Mouse (Mus musculus): ENCODE measurements around the gene Sdccag8. TPM values are rescaled to one million over a fixed set of nuclear protein-coding genes. Genes with fewer than 3 reads are reported as not detected.
A peak's percentile ranks its signal among the peaks of the same experiment; 100 is the strongest.

Gene Sdccag8
- polyA plus RNA-seq, 1 experiment from 2014 or later = 14.6 TPM

- no peak for ATAC-seq (ENCODE audit: insufficient number of reproducible peaks, low FRiP score, low TSS enrichment, low read depth)
- H3K9ac ChIP-seq (ENCODE audit: low read length) = no peak overlapping the region
- 67% methylated on average over 6 of the region's 6 CpGs for WGBS
- H3K4me2 ChIP-seq (ENCODE audit: low read depth, severe bottlenecking) = no peak overlapping the region
- no peaks in the 10 kb centered on the region for H3K36me3 ChIP-seq (ENCODE audit: control insufficient read depth, insufficient read depth, low read length)
- no peaks in the 10 kb centered on the region for H3K9me3 ChIP-seq (ENCODE audit: control insufficient read depth, low read length)
- H3K27me3 ChIP-seq (ENCODE audit: control insufficient read depth, insufficient read depth, low read length) = no peaks in the 10 kb centered on the region
- peaks cover 5% of the 10 kb centered on the region; the same call in 1 of the 2 replicates for H3K4me1 ChIP-seq (ENCODE audit: control insufficient read depth, insufficient read depth, low read length)
- no peak overlapping the region for H3K4me3 ChIP-seq (ENCODE audit: low read depth, low read length)
- no peak for DNase-seq (ENCODE audit: low spot score)
- no peak overlapping the region for H3K27ac ChIP-seq (replicated peaks; ENCODE audit: low read depth, low read length)
Observed at GRCm38 (mm10) chr1:177002951-177003350, 188.5 kb downstream of the Sdccag8 start.

GRCm38 (mm10) chr1:177004041-177004741, 189.7 kb downstream of the Sdccag8 start:
- 0 out of 2 replicates have a peak, but pooled peaks cover 4% of the 10 kb centered on the region for H3K4me1 ChIP-seq (ENCODE audit: control insufficient read depth, insufficient read depth, low read length)
- H3K9ac ChIP-seq (ENCODE audit: low read length) = no peak overlapping the region
- WGBS = 66% methylated on average over 4 of the region's 4 CpGs
- H3K27me3 ChIP-seq (ENCODE audit: control insufficient read depth, insufficient read depth, low read length) = no peaks in the 10 kb centered on the region
- no peak overlapping the region for H3K4me2 ChIP-seq (ENCODE audit: low read depth, severe bottlenecking)
- no peaks in the 10 kb centered on the region for H3K9me3 ChIP-seq (ENCODE audit: control insufficient read depth, low read length)
- H3K36me3 ChIP-seq (ENCODE audit: control insufficient read depth, insufficient read depth, low read length) = no peaks in the 10 kb centered on the region
- DNase-seq (ENCODE audit: low spot score) (no peak), ATAC-seq (ENCODE audit: insufficient number of reproducible peaks, low FRiP score, low TSS enrichment, low read depth) (no peak)
- H3K4me3 ChIP-seq (ENCODE audit: low read depth, low read length) = no peak overlapping the region
- H3K27ac ChIP-seq (replicated peaks; ENCODE audit: low read depth, low read length) = no peak overlapping the region

GRCm38 (mm10) chr1:177007405-177007804, 192.9 kb downstream of the Sdccag8 start:
- DNase-seq (ENCODE audit: low spot score) (no peak), ATAC-seq (ENCODE audit: insufficient number of reproducible peaks, low FRiP score, low TSS enrichment, low read depth) (no peak)
- Histone ChIP-seq H3K4me1 (ENCODE audit: control insufficient read depth, insufficient read depth, low read length) (peaks cover 6% of the 10 kb centered on the region; the same call in 1 of the 2 replicates), H3K4me2 (ENCODE audit: low read depth, severe bottlenecking) (no peak overlapping the region), H3K4me3 (ENCODE audit: low read depth, low read length) (no peak overlapping the region), H3K27me3 (ENCODE audit: control insufficient read depth, insufficient read depth, low read length) (no peaks in the 10 kb centered on the region), H3K9me3 (ENCODE audit: control insufficient read depth, low read length) (no peaks in the 10 kb centered on the region), H3K27ac (replicated peaks; ENCODE audit: low read depth, low read length) (no peak overlapping the region), H3K36me3 (ENCODE audit: control insufficient read depth, insufficient read depth, low read length) (no peaks in the 10 kb centered on the region), H3K9ac (ENCODE audit: low read length) (no peak overlapping the region)
- 91% methylated on average over 3 of the region's 3 CpGs for WGBS

GRCm38 (mm10) chr1:177008777-177009176, 194.3 kb downstream of the Sdccag8 start:
- 24% methylated on average over 1 of the region's 1 CpGs for WGBS
- no peak for ATAC-seq (ENCODE audit: insufficient number of reproducible peaks, low FRiP score, low TSS enrichment, low read depth)
- no peak for DNase-seq (ENCODE audit: low spot score)

GRCm38 (mm10) chr1:177010041-177010440, 195.6 kb downstream of the Sdccag8 start:
- H3K4me2 ChIP-seq (ENCODE audit: low read depth, severe bottlenecking) = no peak overlapping the region
- no peak overlapping the region for H3K4me3 ChIP-seq (ENCODE audit: low read depth, low read length)
- no peak for DNase-seq (ENCODE audit: low spot score)
- H3K9ac ChIP-seq (ENCODE audit: low read length) = no peak overlapping the region
- WGBS = 72% methylated on average over 3 of the region's 3 CpGs
- H3K4me1 ChIP-seq (ENCODE audit: control insufficient read depth, insufficient read depth, low read length) = peaks cover 6% of the 10 kb centered on the region; the same call in 1 of the 2 replicates
- no peaks in the 10 kb centered on the region for H3K9me3 ChIP-seq (ENCODE audit: control insufficient read depth, low read length)
- H3K27me3 ChIP-seq (ENCODE audit: control insufficient read depth, insufficient read depth, low read length) = no peaks in the 10 kb centered on the region
- H3K36me3 ChIP-seq (ENCODE audit: control insufficient read depth, insufficient read depth, low read length) = no peaks in the 10 kb centered on the region
- ATAC-seq (ENCODE audit: insufficient number of reproducible peaks, low FRiP score, low TSS enrichment, low read depth) = 0 out of 2 replicates have a peak, but pooled peaks have one; percentile 45
- H3K27ac ChIP-seq (replicated peaks; ENCODE audit: low read depth, low read length) = no peak overlapping the region

More at GRCm38 (mm10) chr1:177008777-177009176, 194.3 kb downstream of the Sdccag8 start:
- Histone ChIP-seq H3K4me3 (ENCODE audit: low read depth, low read length) (no peak overlapping the region), H3K4me2 (ENCODE audit: low read depth, severe bottlenecking) (no peak overlapping the region), H3K9ac (ENCODE audit: low read length) (no peak overlapping the region), H3K36me3 (ENCODE audit: control insufficient read depth, insufficient read depth, low read length) (no peaks in the 10 kb centered on the region), H3K27ac (replicated peaks; ENCODE audit: low read depth, low read length) (no peak overlapping the region), H3K4me1 (ENCODE audit: control insufficient read depth, insufficient read depth, low read length) (peaks cover 6% of the 10 kb centered on the region; the same call in 1 of the 2 replicates), H3K9me3 (ENCODE audit: control insufficient read depth, low read length) (no peaks in the 10 kb centered on the region), H3K27me3 (ENCODE audit: control insufficient read depth, insufficient read depth, low read length) (no peaks in the 10 kb centered on the region)

GRCm38 (mm10) chr1:177010607-177011302, 196.3 kb downstream of the Sdccag8 start:
- 47% methylated on average over 6 of the region's 6 CpGs for WGBS
- no peaks in the 10 kb centered on the region for H3K27me3 ChIP-seq (ENCODE audit: control insufficient read depth, insufficient read depth, low read length)
- no peaks in the 10 kb centered on the region for H3K36me3 ChIP-seq (ENCODE audit: control insufficient read depth, insufficient read depth, low read length)
- H3K4me3 ChIP-seq (ENCODE audit: low read depth, low read length) = no peak overlapping the region
- DNase-seq (ENCODE audit: low spot score) (no peak), ATAC-seq (ENCODE audit: insufficient number of reproducible peaks, low FRiP score, low TSS enrichment, low read depth) (no peak)
- H3K27ac ChIP-seq (replicated peaks; ENCODE audit: low read depth, low read length) = 0 out of 2 replicates have a peak overlapping the region, but pooled peaks have one; percentile 8
- H3K9ac ChIP-seq (ENCODE audit: low read length) = no peak overlapping the region
- no peak overlapping the region for H3K4me2 ChIP-seq (ENCODE audit: low read depth, severe bottlenecking)
- H3K4me1 ChIP-seq (ENCODE audit: control insufficient read depth, insufficient read depth, low read length) = peaks cover 6% of the 10 kb centered on the region; the same call in 1 of the 2 replicates
- no peaks in the 10 kb centered on the region for H3K9me3 ChIP-seq (ENCODE audit: control insufficient read depth, low read length)

- Histone ChIP-seq H3K36me3 (ENCODE audit: control insufficient read depth, insufficient read depth, low read length) (no peaks in the 10 kb centered on the region), H3K4me2 (ENCODE audit: low read depth, severe bottlenecking) (no peak overlapping the region), H3K4me1 (ENCODE audit: control insufficient read depth, insufficient read depth, low read length) (peaks cover 6% of the 10 kb centered on the region; the same call in 1 of the 2 replicates), H3K9me3 (ENCODE audit: control insufficient read depth, low read length) (no peaks in the 10 kb centered on the region), H3K4me3 (ENCODE audit: low read depth, low read length) (no peak overlapping the region), H3K27me3 (ENCODE audit: control insufficient read depth, insufficient read depth, low read length) (no peaks in the 10 kb centered on the region), H3K9ac (ENCODE audit: low read length) (no peak overlapping the region), H3K27ac (replicated peaks; ENCODE audit: low read depth, low read length) (no peak overlapping the region)
- ATAC-seq (ENCODE audit: insufficient number of reproducible peaks, low FRiP score, low TSS enrichment, low read depth) = no peak
- WGBS = 87% methylated on average over 13 of the region's 13 CpGs
- no peak for DNase-seq (ENCODE audit: low spot score)
Observed at GRCm38 (mm10) chr1:177011688-177012087, 197.2 kb downstream of the Sdccag8 start.

GRCm38 (mm10) chr1:177012774-177013173, 198.3 kb downstream of the Sdccag8 start:
- ATAC-seq (ENCODE audit: insufficient number of reproducible peaks, low FRiP score, low TSS enrichment, low read depth) = no peak
- Histone ChIP-seq H3K4me3 (ENCODE audit: low read depth, low read length) (no peak overlapping the region), H3K4me2 (ENCODE audit: low read depth, severe bottlenecking) (no peak overlapping the region), H3K9ac (ENCODE audit: low read length) (no peak overlapping the region), H3K4me1 (ENCODE audit: control insufficient read depth, insufficient read depth, low read length) (peaks cover 6% of the 10 kb centered on the region; the same call in 1 of the 2 replicates), H3K9me3 (ENCODE audit: control insufficient read depth, low read length) (no peaks in the 10 kb centered on the region), H3K27me3 (ENCODE audit: control insufficient read depth, insufficient read depth, low read length) (no peaks in the 10 kb centered on the region), H3K36me3 (ENCODE audit: control insufficient read depth, insufficient read depth, low read length) (no peaks in the 10 kb centered on the region), H3K27ac (replicated peaks; ENCODE audit: low read depth, low read length) (no peak overlapping the region)
- no peak for DNase-seq (ENCODE audit: low spot score)
- WGBS = 84% methylated on average over 3 of the region's 3 CpGs

Data from limb, embryonic 11.5 days (tissue).